ENCODE assay signal across 21 mouse cellular contexts in genomic region chr14:58307695-58308094, GRCm38 (mm10).
DNase-seq lines count a peak whose midpoint lies in the region; ATAC-seq and TF ChIP-seq lines count a peak whose summit lies in the region.
"Had no signal": no experiment of that assay in that cellular context is flagged by ENCODE, and none has a peak within 500 bp of the region (broad histone marks: within the 10 kb centered on the region; RNA-seq: fewer than 3 reads in every experiment).

No protein-coding gene starts in this region.

- 73% methylated on average over 6 of the region's 6 CpGs for WGBS in heart, postnatal 0 days
- 92% methylated on average over 6 of the region's 6 CpGs for WGBS in heart, embryonic 10.5 days

- H3K27me3 ChIP-seq in heart, postnatal 0 days (ENCODE audit: control insufficient read depth, insufficient read depth, low read length) = no peaks in the 10 kb centered on the region
- H3K27me3 ChIP-seq in heart, embryonic 10.5 days (ENCODE audit: insufficient read depth, poor library complexity, severe bottlenecking) = no peaks in the 10 kb centered on the region
- H3K27me3 ChIP-seq: embryonic facial prominence, embryonic 12.5 days; forebrain, embryonic 13.5 days; forebrain, embryonic 15.5 days had no signal

- no peak for TF ChIP-seq POLR2A in brain, embryonic 14.5 days (IDR thresholded peaks at IDR 0.05; ENCODE audit: borderline replicate concordance, extremely low read depth, insufficient read depth, insufficient read length, poor library complexity, severe bottlenecking)

- H3K4me2 ChIP-seq in heart, postnatal 0 days (ENCODE audit: low read depth, low read length) = no peak overlapping the region
- H3K4me2 ChIP-seq: embryonic facial prominence, embryonic 12.5 days; forebrain, embryonic 13.5 days; forebrain, embryonic 15.5 days had no signal

- no peak for TF ChIP-seq CTCF in heart, postnatal 0 days (IDR thresholded peaks at IDR 0.05; ENCODE audit: low read depth)
- TF ChIP-seq CTCF in brain, embryonic 14.5 days (IDR thresholded peaks at IDR 0.05; ENCODE audit: borderline replicate concordance, extremely low read depth, insufficient read depth, insufficient read length) = no peak

- DNase-seq in heart, postnatal 0 days (ENCODE audit: low spot score) = peak; percentile 17
- DNase-seq in heart, embryonic 10.5 days (ENCODE audit: low spot score) = no peak
- DNase-seq in heart, postnatal 4 days = peak; percentile 42
- DNase-seq in heart, postnatal 25 days (ENCODE audit: low spot score) = no peak
- DNase-seq in brain, embryonic 14.5 days (ENCODE audit: low read depth) = peak; percentile 7
- no peak for DNase-seq in left cerebral cortex, adult 8-10 months (ENCODE audit: low spot score in 2 of 2)
- DNase-seq: adrenal gland, adult 8-10 months; adrenal gland, postnatal 14 days; adrenal gland, postnatal 36 days; cerebellum, adult 11 months; cerebellum, adult 18-20 months; cerebellum, adult 8-10 months; cerebellum, adult 9-11 months; cerebellum, postnatal 25 days; forebrain, postnatal 0 days had no signal

- H3K9ac ChIP-seq in heart, postnatal 0 days (replicated peaks; ENCODE audit: low read depth, low read length) = no peak overlapping the region
- H3K9ac ChIP-seq: embryonic facial prominence, embryonic 12.5 days; forebrain, embryonic 13.5 days; forebrain, embryonic 15.5 days; forebrain, postnatal 0 days had no signal

- peaks cover 3% of the 10 kb centered on the region; the same call in 1 of the 2 replicates for H3K4me1 ChIP-seq in heart, postnatal 0 days (ENCODE audit: control insufficient read depth, insufficient read depth)
- no peaks in the 10 kb centered on the region for H3K4me1 ChIP-seq in heart, embryonic 10.5 days
- H3K4me1 ChIP-seq: embryonic facial prominence, embryonic 12.5 days; forebrain, embryonic 15.5 days had no signal

- H3K27ac ChIP-seq in heart, postnatal 0 days (ENCODE audit: low read depth) = no peak overlapping the region
- H3K27ac ChIP-seq in heart, embryonic 10.5 days = no peak overlapping the region
- H3K27ac ChIP-seq: embryonic facial prominence, embryonic 10.5 days; embryonic facial prominence, embryonic 12.5 days; forebrain, embryonic 13.5 days; forebrain, embryonic 15.5 days had no signal

- intact Hi-C loops in heart, postnatal 25 days (cut with DNase I) = no loop called here

- no peak for TF ChIP-seq EP300 in heart, postnatal 0 days (IDR thresholded peaks at IDR 0.05; ENCODE audit: low read depth)

- H3K36me3 ChIP-seq in heart, postnatal 0 days (replicated peaks; ENCODE audit: control insufficient read depth, insufficient read depth, low read length) = no peaks in the 10 kb centered on the region
- H3K36me3 ChIP-seq in heart, embryonic 10.5 days = no peaks in the 10 kb centered on the region
- H3K36me3 ChIP-seq: embryonic facial prominence, embryonic 10.5 days; embryonic facial prominence, embryonic 12.5 days; forebrain, embryonic 15.5 days had no signal

- H3K4me3 ChIP-seq in heart, postnatal 0 days (ENCODE audit: low read depth, low read length) = no peak overlapping the region
- no peak overlapping the region for H3K4me3 ChIP-seq in heart, embryonic 10.5 days
- H3K4me3 ChIP-seq: embryonic facial prominence, embryonic 10.5 days; embryonic facial prominence, embryonic 12.5 days; forebrain, embryonic 13.5 days; forebrain, embryonic 15.5 days had no signal

- no peak for ATAC-seq in heart, postnatal 0 days (ENCODE audit: insufficient read depth, low read depth)
- ATAC-seq in monocyte, adult 5-6 weeks (replicated peaks; ENCODE audit: insufficient number of reproducible peaks, low FRiP score, low TSS enrichment, poor library complexity, severe bottlenecking) = no peak
- ATAC-seq: activated CD4-positive, CD25-positive, alpha-beta regulatory T cell, adult 4 months; forebrain, embryonic 13.5 days; forebrain, embryonic 15.5 days; forebrain, postnatal 0 days had no signal

- no peaks in the 10 kb centered on the region for H3K9me3 ChIP-seq in heart, postnatal 0 days (replicated peaks; ENCODE audit: control insufficient read depth, low read length)
- H3K9me3 ChIP-seq in heart, embryonic 10.5 days = no peaks in the 10 kb centered on the region
- H3K9me3 ChIP-seq: embryonic facial prominence, embryonic 10.5 days; embryonic facial prominence, embryonic 12.5 days; forebrain, embryonic 13.5 days; forebrain, embryonic 15.5 days had no signal

Comparison
In these comparisons a context has a peak if more than half of its experiments do, and no peak if none do; other contexts are left out.
1. DNase-seq: peak in heart, postnatal 0 days (single experiment), heart, postnatal 4 days (single experiment) and brain, embryonic 14.5 days (single experiment); none in heart, embryonic 10.5 days (single experiment), heart, postnatal 25 days (single experiment) and left cerebral cortex, adult 8-10 months (0 of 2).